Mouse (Mus musculus) forebrain, postnatal 0 days (tissue): Measurements from ENCODE around the gene Ina. TPM values are rescaled to one million over a fixed set of nuclear protein-coding genes. Genes with fewer than 3 reads are reported as not detected.

Experiments
- ATAC-seq: fragments of 200-750 bp; cut with Nextera tagmentation; 2 replicates; pipeline ENCODE4 v1.8.0; 2017; ENCODE audit warnings: mild to moderate bottlenecking, moderate library complexity
- DNase-seq: peaks from one replicate; pipeline ENCODE4 v3.0.0-alpha.2; 2015
- H3K27ac ChIP-seq: fragments of 300-500 bp; sonication (generic); 2 replicates; pipeline ENCODE4 v1.5.1; 2014; ENCODE audit warnings: low read depth, mild to moderate bottlenecking, antibody characterized with exemption, low read length, moderate library complexity, mixed read lengths
- H3K27me3 ChIP-seq: fragments of 300-500 bp; sonication (generic); 2 replicates; pipeline ENCODE4 v1.6.1; 2014; ENCODE audit warnings: mild to moderate bottlenecking, low read length, mixed read lengths; ENCODE audit not compliant: insufficient read depth
- H3K36me3 ChIP-seq: fragments of 300-500 bp; sonication (generic); 2 replicates; pipeline ENCODE4 v1.6.1; 2014; ENCODE audit warnings: mild to moderate bottlenecking, moderate library complexity; ENCODE audit not compliant: insufficient read depth
- H3K4me1 ChIP-seq: fragments of 300-500 bp; sonication (generic); 2 replicates; pipeline ENCODE4 v1.6.1; 2014; ENCODE audit warnings: antibody characterized with exemption; ENCODE audit not compliant: insufficient read depth
- H3K4me2 ChIP-seq: fragments of 300-500 bp; sonication (generic); 2 replicates; pipeline ENCODE4 v1.6.1; 2014; ENCODE audit warnings: low read depth, mild to moderate bottlenecking, moderate library complexity
- H3K4me3 ChIP-seq: fragments of 300-500 bp; sonication (generic); 2 replicates; pipeline ENCODE4 v1.5.1; 2014; ENCODE audit warnings: low read depth, low read length, mixed read lengths
- H3K9ac ChIP-seq: fragments of 300-500 bp; sonication (generic); 2 replicates; pipeline ENCODE4 v1.6.1; 2014; ENCODE audit warnings: mild to moderate bottlenecking
- H3K9me3 ChIP-seq: fragments of 300-500 bp; sonication (generic); 2 replicates; pipeline ENCODE4 v1.6.1; 2016; ENCODE audit warnings: low read length
- CTCF ChIP-seq: sonication (generic); IDR thresholded peaks from 2 replicates; pipeline ENCODE4 v1.5.1; 2016; ENCODE audit warnings: antibody characterized with exemption, control low read depth, low read depth
- WGBS: fragments of 180-500 bp; shearing (Covaris S2); extraction: QIAGEN DNeasy Blood & Tissue Kit; methylation state at CpG from one replicate; pipeline ENCODE4 v1.1.7; 2014; 5-methylcytosine and 5-hydroxymethylcytosine counted together
- polyA plus RNA-seq: library from polyadenylated mRNA; unstranded; fragments of >200 nt; fragmentation: Nextera tagmentation; extraction: Ambion mirVana; gene quantifications from 2 replicates; pipeline ENCODE4 v1.2.1, GENCODE M21; 2015
- total RNA-seq: library from RNA; depleted of rRNA; stranded (reverse); fragments of >200 nt; gene quantifications from 2 replicates; pipeline ENCODE4 v1.2.3, GENCODE M21; 2014

The Ina gene
- total and polyA plus RNA-seq, 2 experiments from 2014 or later = 156 to 260 TPM

DNA sequence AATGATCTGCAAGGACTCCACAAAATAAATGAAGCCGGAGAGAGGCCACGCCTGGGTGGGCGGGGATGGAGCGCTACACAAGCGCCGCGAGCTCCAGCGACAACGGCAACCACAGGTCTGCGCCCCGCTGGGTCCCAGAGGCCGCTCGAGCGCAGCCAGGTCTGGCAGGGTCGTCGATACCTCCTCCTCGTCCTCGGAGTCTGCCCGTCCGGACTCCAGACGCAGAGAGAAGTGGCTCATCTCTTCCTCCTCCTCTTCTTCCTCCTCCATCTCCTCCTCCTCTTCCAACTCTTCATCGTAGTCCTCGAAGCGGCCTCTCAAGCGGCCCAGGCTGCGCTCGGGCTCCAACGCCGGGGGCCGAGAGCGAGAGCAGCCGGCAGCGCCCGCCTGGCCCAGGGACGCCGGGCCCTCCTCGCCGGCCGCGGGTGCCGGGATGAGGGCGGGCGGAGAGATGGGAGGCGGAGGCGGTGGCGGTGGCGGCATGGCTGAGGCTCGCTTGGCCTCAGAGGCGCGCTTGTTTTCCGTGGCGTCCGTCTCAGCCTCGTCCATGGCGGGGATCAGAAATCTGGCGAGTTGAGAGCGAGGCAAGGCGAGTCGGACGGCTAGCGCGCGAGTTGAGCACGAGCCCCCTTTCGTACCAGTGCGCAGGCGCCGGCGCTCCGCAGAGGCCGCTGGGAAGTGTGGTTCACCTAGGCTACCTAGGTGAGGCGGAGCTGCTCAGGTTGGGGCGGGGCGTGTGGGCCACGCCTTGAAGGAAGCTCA is 36.0 kb downstream of the Ina start, which contains the start of gene Pcgf6:
Gene Pcgf6 (minus strand): TSS at position 636 of the 762 bp plus-strand sequence.
- Histone ChIP-seq H3K9ac (peak within 1 kb of the TSS; percentile 93), H3K27ac (peak within 1 kb of the TSS; percentile 94), H3K27me3 (no peaks in the 10 kb centered on the region), H3K9me3 (no peaks in the 10 kb centered on the region), H3K4me2 (peak within 1 kb of the TSS; percentile 80), H3K4me3 (peak within 1 kb of the TSS; percentile 82), H3K36me3 (peaks cover 14% of the 10 kb centered on the region), H3K4me1 (peaks cover 10% of the 10 kb centered on the region)
- under 1% methylated on average over 73 of the region's 75 CpGs for WGBS
- ATAC-seq (peak; percentile 96), DNase-seq (peak; percentile 91)
- peak; percentile 20; the same call in 1 of the 2 replicates for TF ChIP-seq CTCF

- Histone ChIP-seq H3K27me3 (no peaks in the 10 kb centered on the region), H3K36me3 (no peaks in the 10 kb centered on the region), H3K9ac (no peak overlapping the region), H3K4me3 (no peak overlapping the region), H3K4me1 (peaks cover 10% of the 10 kb centered on the region), H3K4me2 (no peak overlapping the region), H3K9me3 (no peaks in the 10 kb centered on the region), H3K27ac (no peak overlapping the region)
- WGBS = 83% methylated on average over 4 of the region's 4 CpGs
- ATAC-seq = no peak
- no peak for TF ChIP-seq CTCF
- DNase-seq = no peak
These were observed 38.4 kb downstream of the Ina start for GRCm38 (mm10) chr19:47052927-47053326.

GRCm38 (mm10) chr19:47053471-47053870 is 39.0 kb downstream of the Ina start:
- DNase-seq = no peak
- no peaks in the 10 kb centered on the region for H3K36me3 ChIP-seq
- H3K9ac ChIP-seq = no peak overlapping the region
- no peak for ATAC-seq
- WGBS = 92% methylated on average over 4 of the region's 4 CpGs
- H3K4me1 ChIP-seq = peaks cover 10% of the 10 kb centered on the region; the same call in 1 of the 2 replicates
- H3K4me2 ChIP-seq = no peak overlapping the region
- H3K9me3 ChIP-seq = no peaks in the 10 kb centered on the region
- no peak overlapping the region for H3K27ac ChIP-seq
- H3K4me3 ChIP-seq = no peak overlapping the region
- TF ChIP-seq CTCF = no peak
- H3K27me3 ChIP-seq = no peaks in the 10 kb centered on the region

DNA sequence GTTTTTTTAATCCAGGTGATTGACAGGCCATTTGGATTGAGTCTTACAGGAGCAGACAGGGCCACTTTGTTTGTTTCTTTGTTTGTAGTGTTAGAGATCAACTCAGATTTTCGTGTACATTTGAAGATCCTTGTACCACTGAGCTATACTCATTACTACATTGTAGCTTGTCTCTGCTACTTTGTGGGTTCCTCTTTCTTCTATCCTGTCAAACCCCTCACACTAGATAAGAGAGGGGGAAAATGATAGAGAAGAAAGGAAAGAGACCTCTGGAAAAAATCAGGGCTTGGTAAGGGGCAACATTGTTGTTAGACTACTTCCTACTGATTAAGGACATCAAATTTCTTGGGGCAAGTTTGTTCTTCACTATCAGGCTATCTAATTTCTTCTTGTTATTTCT is 43.2 kb downstream of the Ina start:
- WGBS = 60% methylated on average over 1 of the region's 1 CpGs

DNA sequence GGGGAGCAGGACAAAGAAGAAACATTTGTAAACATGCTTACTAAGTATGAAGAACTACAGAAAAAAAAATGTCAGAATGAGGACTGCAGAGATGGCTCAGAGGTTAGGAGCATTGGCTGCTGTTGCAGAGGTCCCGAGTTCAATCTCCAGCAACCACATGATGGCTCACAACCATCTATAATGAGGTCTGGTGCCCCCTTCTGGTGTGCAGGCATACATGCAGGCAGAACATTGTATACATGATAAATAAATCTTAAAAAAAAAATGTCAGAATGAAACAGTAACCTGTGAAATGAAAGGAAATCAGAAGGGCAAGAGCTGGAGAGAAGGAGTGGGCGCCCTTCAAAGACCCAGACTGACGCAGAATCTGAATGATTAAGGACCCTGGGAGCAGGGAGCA is 51.4 kb downstream of the Ina start:
- no peak overlapping the region for H3K27ac ChIP-seq
- H3K27me3 ChIP-seq = no peaks in the 10 kb centered on the region
- 0 out of 2 replicates have a peak, but pooled peaks have one; percentile 25 for TF ChIP-seq CTCF
- H3K9ac ChIP-seq = no peak overlapping the region
- no peaks in the 10 kb centered on the region for H3K9me3 ChIP-seq
- ATAC-seq = no peak
- 94% methylated on average over 3 of the region's 3 CpGs for WGBS
- H3K4me2 ChIP-seq = no peak overlapping the region
- no peak for DNase-seq
- H3K36me3 ChIP-seq = no peaks in the 10 kb centered on the region
- H3K4me1 ChIP-seq = peaks cover 3% of the 10 kb centered on the region; the same call in 1 of the 2 replicates
- no peak overlapping the region for H3K4me3 ChIP-seq

More for the DNA sequence above, 43.2 kb downstream of the Ina start:
- H3K9ac ChIP-seq = no peak overlapping the region
- no peak overlapping the region for H3K4me3 ChIP-seq
- no peak for DNase-seq
- no peaks in the 10 kb centered on the region for H3K4me1 ChIP-seq
- ATAC-seq = no peak
- no peak for TF ChIP-seq CTCF
- H3K4me2 ChIP-seq = no peak overlapping the region
- H3K9me3 ChIP-seq = no peaks in the 10 kb centered on the region
- no peaks in the 10 kb centered on the region for H3K27me3 ChIP-seq
- H3K36me3 ChIP-seq = no peaks in the 10 kb centered on the region
- H3K27ac ChIP-seq = no peak overlapping the region

DNA sequence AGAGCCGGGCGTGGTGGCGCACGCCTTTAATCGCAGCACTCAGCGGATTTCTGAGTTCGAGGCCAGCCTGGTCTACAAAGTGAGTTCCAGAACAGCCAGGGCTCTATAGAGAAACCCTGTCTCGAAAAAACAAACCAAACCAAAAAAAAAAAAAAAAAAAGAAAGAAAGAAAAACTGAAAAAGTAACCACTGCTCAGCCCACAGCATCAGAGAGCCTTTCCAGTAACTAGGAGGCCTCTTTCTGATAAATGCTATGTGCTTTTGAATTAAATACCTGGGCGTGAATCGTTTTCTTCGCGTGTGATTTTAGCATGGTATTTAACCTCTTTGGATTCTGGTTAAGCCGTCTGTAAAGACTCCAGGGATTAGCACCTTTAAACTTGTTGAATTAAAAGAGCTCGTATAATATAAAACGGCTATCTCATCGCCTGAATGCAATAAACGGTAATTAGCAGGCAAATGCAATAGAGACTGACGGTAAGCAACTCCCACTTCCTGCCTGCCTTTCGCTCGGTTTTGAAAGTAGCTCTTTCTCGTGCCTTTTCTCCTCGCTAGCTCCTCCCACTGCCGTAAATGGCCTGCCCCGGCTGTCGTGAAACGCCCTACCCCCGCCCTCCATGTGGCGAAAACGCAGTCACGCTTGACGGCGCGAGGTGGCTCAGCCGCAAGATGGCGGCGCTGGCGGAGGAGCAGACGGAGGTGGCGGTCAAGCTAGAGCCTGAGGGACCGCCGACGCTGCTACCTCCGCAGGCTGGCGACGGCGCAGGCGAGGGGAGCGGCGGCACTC is 52.8 kb downstream of the Ina start, which contains the start of gene Taf5:
Gene Taf5 (plus strand): TSS at position 651 of the 787 bp plus-strand sequence.
- peak within 1 kb of the TSS; percentile 92 for H3K27ac ChIP-seq
- ATAC-seq = peak; percentile 81
- peak; percentile 41 for TF ChIP-seq CTCF
- peak within 1 kb of the TSS; percentile 78 for H3K9ac ChIP-seq
- peak within 1 kb of the TSS; percentile 59 for H3K4me2 ChIP-seq
- peaks cover 3% of the 10 kb centered on the region; the same call in 1 of the 2 replicates for H3K4me1 ChIP-seq
- WGBS = 10% methylated on average over 49 of the region's 49 CpGs
- DNase-seq = peak; percentile 98
- H3K27me3 ChIP-seq = no peaks in the 10 kb centered on the region
- peaks cover 12% of the 10 kb centered on the region; the same call in 1 of the 2 replicates for H3K36me3 ChIP-seq
- no peaks in the 10 kb centered on the region for H3K9me3 ChIP-seq
- peak within 1 kb of the TSS; percentile 92 for H3K4me3 ChIP-seq
